Mouse (Mus musculus) lung, postnatal 10 days (tissue): ENCODE measurements at regions not wholly inside any gene's neighbourhood (a gene's known extent, or its start where the extent isn't known, plus 50 kb on each side); places are given as distances from the start of the nearest gene placed in this dataset.

Experiments
- DNase-seq: peaks from one replicate; pipeline ENCODE4 v3.0.0; 2021

- DNase-seq: no peak
Measured at GRCm38 (mm10) chr12:12814693-12815092, 127.0 kb downstream of the Mycn start.

GRCm38 (mm10) chr12:12812873-12813272 lies 128.8 kb downstream of the Mycn start:
- peak; percentile 13 for DNase-seq

GRCm38 (mm10) chr12:12810943-12811342 lies 130.8 kb downstream of the Mycn start:
- peak; percentile 50 for DNase-seq

GRCm38 (mm10) chr12:12810159-12810885 lies 131.4 kb downstream of the Mycn start:
- peak; percentile 88 for DNase-seq

GRCm38 (mm10) chr12:12808120-12808519 lies 133.6 kb downstream of the Mycn start:
- DNase-seq: no peak

GRCm38 (mm10) chr12:12803602-12804001 lies 138.1 kb downstream of the Mycn start:
- DNase-seq: no peak

- DNase-seq: no peak
Measured at GRCm38 (mm10) chr12:12802396-12802795, 139.3 kb downstream of the Mycn start.

- DNase-seq: no peak
Measured at GRCm38 (mm10) chr12:12801700-12802099, 140.0 kb downstream of the Mycn start.

GRCm38 (mm10) chr12:12800120-12800519 lies 141.6 kb downstream of the Mycn start:
- DNase-seq: no peak

- DNase-seq: no peak
Measured at GRCm38 (mm10) chr12:12789052-12789451, 152.7 kb downstream of the Mycn start.

GRCm38 (mm10) chr12:12788263-12788852 lies 153.4 kb downstream of the Mycn start:
- DNase-seq: no peak

GRCm38 (mm10) chr12:12787608-12788262 lies 154.0 kb downstream of the Mycn start:
- no peak for DNase-seq

GRCm38 (mm10) chr12:12787161-12787560 lies 154.6 kb downstream of the Mycn start:
- no peak for DNase-seq

GRCm38 (mm10) chr12:12783699-12784605 lies 157.8 kb downstream of the Mycn start:
- no peak for DNase-seq

- DNase-seq: no peak
Measured at GRCm38 (mm10) chr12:12781526-12781925, 160.2 kb downstream of the Mycn start.

GRCm38 (mm10) chr12:12778563-12779256 lies 163.0 kb downstream of the Mycn start:
- no peak for DNase-seq

- no peak for DNase-seq
Measured at GRCm38 (mm10) chr12:12777422-12777821, 164.3 kb downstream of the Mycn start.

- DNase-seq: no peak
Measured at GRCm38 (mm10) chr12:12776783-12777182, 164.9 kb downstream of the Mycn start.

GRCm38 (mm10) chr12:12770970-12771369 lies 170.7 kb downstream of the Mycn start:
- DNase-seq: no peak

GRCm38 (mm10) chr12:12766510-12767304 lies 175.0 kb downstream of the Mycn start:
- DNase-seq: no peak

GRCm38 (mm10) chr12:12765490-12766058 lies 176.1 kb downstream of the Mycn start:
- no peak for DNase-seq
